In the genomic region with DNA sequence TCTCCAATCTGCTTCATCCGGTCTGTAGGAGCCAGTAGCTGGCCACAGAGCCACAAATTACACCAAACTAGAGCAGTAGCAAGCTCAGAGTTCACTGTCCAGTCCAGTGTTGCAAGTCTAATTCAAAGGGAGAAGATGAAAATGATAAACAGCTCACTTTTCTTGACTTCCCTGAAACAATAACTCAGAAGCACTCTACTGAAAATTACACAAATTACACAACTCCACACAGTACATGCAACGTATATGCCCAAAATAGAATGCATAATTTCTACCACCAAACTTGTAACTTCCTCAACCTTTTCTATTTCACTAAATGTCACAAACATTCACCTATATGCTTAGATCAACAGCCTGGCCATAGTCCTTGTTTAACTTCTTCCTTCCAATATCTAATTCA, we compare ENCODE assay signal across 26 mouse cellular contexts. TPM values are rescaled to one million over a fixed set of nuclear protein-coding genes. Genes with fewer than 3 reads are reported as not detected.
DNase-seq lines count a peak whose midpoint lies in the region; ATAC-seq lines count a peak whose summit lies in the region.
"Had no signal": no experiment of that assay in that cellular context is flagged by ENCODE, and none has a peak within 500 bp of the region (broad histone marks: within the 10 kb centered on the region; RNA-seq: fewer than 3 reads in every experiment).

No protein-coding gene starts in this region.

- H3K9ac ChIP-seq in liver, embryonic 15.5 days: no peak overlapping the region
- H3K9ac ChIP-seq in liver, embryonic 12.5 days: no peak overlapping the region
- no peak overlapping the region for H3K9ac ChIP-seq in neural tube, embryonic 15.5 days (replicated peaks)
- H3K9ac ChIP-seq: embryonic facial prominence, embryonic 13.5 days; embryonic facial prominence, embryonic 15.5 days; forebrain, embryonic 12.5 days had no signal

- H3K4me1 ChIP-seq in liver, embryonic 15.5 days (replicated peaks): no peaks in the 10 kb centered on the region
- H3K4me1 ChIP-seq in liver, embryonic 12.5 days: no peaks in the 10 kb centered on the region
- no peaks in the 10 kb centered on the region for H3K4me1 ChIP-seq in neural tube, embryonic 15.5 days
- H3K4me1 ChIP-seq: embryonic facial prominence, embryonic 15.5 days; forebrain, embryonic 10.5 days; forebrain, embryonic 12.5 days had no signal

- 65% methylated on average over 2 of the region's 2 CpGs for WGBS in liver, embryonic 15.5 days (ENCODE audit: insufficient replicate concordance)
- WGBS in liver, embryonic 12.5 days (ENCODE audit: insufficient replicate concordance): 88% methylated on average over 2 of the region's 2 CpGs
- 96% methylated on average over 2 of the region's 2 CpGs for WGBS in neural tube, embryonic 15.5 days

- DNase-seq in spleen, postnatal 4 days (ENCODE audit: low spot score in 2 of 2): no peak
- DNase-seq in lung, postnatal 25 days (ENCODE audit: low spot score): no peak
- DNase-seq: adrenal gland, adult 2 months; adrenal gland, postnatal 10 days; adrenal gland, postnatal 25 days; cerebellum, adult 11-12 months; cerebellum, postnatal 10 days; embryo, embryonic 11 days had no signal

- H3K4me3 ChIP-seq in liver, embryonic 15.5 days (replicated peaks): no peak overlapping the region
- H3K4me3 ChIP-seq in liver, embryonic 12.5 days: no peak overlapping the region
- H3K4me3 ChIP-seq in neural tube, embryonic 15.5 days (replicated peaks): no peak overlapping the region
- H3K4me3 ChIP-seq: embryonic facial prominence, embryonic 13.5 days; embryonic facial prominence, embryonic 15.5 days; erythroblast, embryonic 14.5 days; forebrain, embryonic 10.5 days; forebrain, embryonic 12.5 days had no signal

- peaks cover 41% of the 10 kb centered on the region for H3K36me3 ChIP-seq in liver, embryonic 15.5 days (replicated peaks)
- H3K36me3 ChIP-seq in liver, embryonic 12.5 days: peaks cover 57% of the 10 kb centered on the region
- peaks cover 43% of the 10 kb centered on the region for H3K36me3 ChIP-seq in neural tube, embryonic 15.5 days

- H3K9me3 ChIP-seq in liver, embryonic 15.5 days (replicated peaks): no peaks in the 10 kb centered on the region
- H3K9me3 ChIP-seq in liver, embryonic 12.5 days (replicated peaks): no peaks in the 10 kb centered on the region
- no peaks in the 10 kb centered on the region for H3K9me3 ChIP-seq in neural tube, embryonic 15.5 days (replicated peaks)
- H3K9me3 ChIP-seq: embryonic facial prominence, embryonic 13.5 days; embryonic facial prominence, embryonic 15.5 days; forebrain, embryonic 10.5 days; forebrain, embryonic 12.5 days had no signal

- ATAC-seq in liver, embryonic 15.5 days (ENCODE audit: insufficient read depth): no peak
- no peak for ATAC-seq in liver, embryonic 12.5 days
- ATAC-seq in common myeloid progenitor, adult 5-6 weeks (replicated peaks; ENCODE audit: low read depth, poor library complexity, severe bottlenecking): 0 out of 2 replicates have a peak, but pooled peaks have one; percentile 15
- peak; percentile 69 for ATAC-seq in megakaryocyte, adult 5-6 weeks (ENCODE audit: poor library complexity, severe bottlenecking)
- no peak for ATAC-seq in neural tube, embryonic 15.5 days (ENCODE audit: low FRiP score)
- ATAC-seq: forebrain, embryonic 14.5 days; forebrain, embryonic 16.5 days had no signal

- no peak overlapping the region for H3K4me2 ChIP-seq in liver, embryonic 15.5 days
- no peak overlapping the region for H3K4me2 ChIP-seq in liver, embryonic 12.5 days
- no peak overlapping the region for H3K4me2 ChIP-seq in neural tube, embryonic 15.5 days
- H3K4me2 ChIP-seq: embryonic facial prominence, embryonic 13.5 days; embryonic facial prominence, embryonic 15.5 days; forebrain, embryonic 12.5 days had no signal

- H3K27ac ChIP-seq in liver, embryonic 15.5 days (replicated peaks): peak overlapping the region; percentile 48; the same call in 1 of the 2 replicates
- no peak overlapping the region for H3K27ac ChIP-seq in liver, embryonic 12.5 days
- H3K27ac ChIP-seq in neural tube, embryonic 15.5 days (replicated peaks): no peak overlapping the region
- H3K27ac ChIP-seq: embryonic facial prominence, embryonic 13.5 days; embryonic facial prominence, embryonic 15.5 days; forebrain, embryonic 10.5 days; forebrain, embryonic 12.5 days had no signal

- no peaks in the 10 kb centered on the region for H3K27me3 ChIP-seq in liver, embryonic 15.5 days
- H3K27me3 ChIP-seq in liver, embryonic 12.5 days (replicated peaks): no peaks in the 10 kb centered on the region
- H3K27me3 ChIP-seq in neural tube, embryonic 15.5 days (replicated peaks): no peaks in the 10 kb centered on the region
- H3K27me3 ChIP-seq: embryonic facial prominence, embryonic 13.5 days; embryonic facial prominence, embryonic 15.5 days; forebrain, embryonic 12.5 days had no signal

RNA-seq across cellular contexts. Expression of gene Fam160a2, which starts 9.6 kb away (rescaled TPM):
- polyA plus RNA-seq in liver, embryonic 15.5 days (2015; fragmentation: Nextera tagmentation; extraction: Ambion mirVana): 12.6 and 17.6 TPM in 2 replicates
- 15.9 and 16.9 TPM in 2 replicates for polyA plus RNA-seq in liver, embryonic 12.5 days (2016; fragmentation: Nextera tagmentation; extraction: Ambion mirVana)
- total RNA-seq in common myeloid progenitor, adult 5-6 weeks (2017): 9.0 and 10.0 TPM in 2 replicates
- total RNA-seq in megakaryocyte, adult 5-6 weeks (2015): 36.2 and 39.6 TPM in 2 replicates
- 23.9 and 26.1 TPM in 2 replicates for total RNA-seq in megakaryocyte, adult 5-6 weeks (2017)
- 39.0 and 41.9 TPM in 2 replicates for polyA plus RNA-seq in neural tube, embryonic 15.5 days (2015; fragmentation: Nextera tagmentation; extraction: Ambion mirVana)

RNA-seq across cellular contexts. Expression of gene Cnga4, which starts 14.1 kb away (rescaled TPM):
- polyA plus RNA-seq in liver, embryonic 15.5 days (2015; fragmentation: Nextera tagmentation; extraction: Ambion mirVana): not detected in 2 replicates
- not detected in 2 replicates for polyA plus RNA-seq in liver, embryonic 12.5 days (2016; fragmentation: Nextera tagmentation; extraction: Ambion mirVana)
- not detected in 2 replicates for total RNA-seq in common myeloid progenitor, adult 5-6 weeks (2017)
- total RNA-seq in megakaryocyte, adult 5-6 weeks (2015): 0.25 TPM in 1 of 2 replicates, not detected in the other
- total RNA-seq in megakaryocyte, adult 5-6 weeks (2017): not detected in 2 replicates
- polyA plus RNA-seq in neural tube, embryonic 15.5 days (2015; fragmentation: Nextera tagmentation; extraction: Ambion mirVana): 0.08 and 0.09 TPM in 2 replicates
- total RNA-seq: adrenal gland, adult 2 months; adrenal gland, postnatal 10 days; adrenal gland, postnatal 25 days; adrenal gland, postnatal 4 days; MEL had no signal
- polyA plus RNA-seq: C2C12; embryonic facial prominence, embryonic 11.5 days; embryonic facial prominence, embryonic 13.5 days; erythroblast, embryonic 14.5 days; forebrain, embryonic 14.5 days had no signal

RNA-seq across cellular contexts. Expression of gene Gm5901, which starts 15.4 kb away (rescaled TPM):
- polyA plus RNA-seq in liver, embryonic 15.5 days (2015; fragmentation: Nextera tagmentation; extraction: Ambion mirVana): not detected in 2 replicates
- polyA plus RNA-seq in liver, embryonic 12.5 days (2016; fragmentation: Nextera tagmentation; extraction: Ambion mirVana): not detected in 2 replicates
- not detected in 2 replicates for total RNA-seq in common myeloid progenitor, adult 5-6 weeks (2017)
- 0.20 TPM in 1 of 2 replicates, not detected in the other for total RNA-seq in megakaryocyte, adult 5-6 weeks (2015)
- 0.73 TPM in 1 of 2 replicates, not detected in the other for total RNA-seq in megakaryocyte, adult 5-6 weeks (2017)
- polyA plus RNA-seq in neural tube, embryonic 15.5 days (2015; fragmentation: Nextera tagmentation; extraction: Ambion mirVana): not detected in 2 replicates
- total RNA-seq: adrenal gland, adult 2 months; adrenal gland, postnatal 10 days; adrenal gland, postnatal 25 days; adrenal gland, postnatal 4 days had no signal
- polyA plus RNA-seq: adrenal gland, adult 2 months; C2C12; cerebellum, adult 2 months; embryonic facial prominence, embryonic 11.5 days; embryonic facial prominence, embryonic 13.5 days; embryonic facial prominence, embryonic 15.5 days; erythroblast, embryonic 14.5 days; forebrain, embryonic 10.5 days; forebrain, embryonic 12.5 days; forebrain, embryonic 14.5 days; forebrain, embryonic 16.5 days had no signal

RNA-seq across cellular contexts. Expression of gene Olfr692, which starts 22.2 kb away (rescaled TPM):
- polyA plus RNA-seq in liver, embryonic 15.5 days (2015; fragmentation: Nextera tagmentation; extraction: Ambion mirVana): not detected in 2 replicates
- polyA plus RNA-seq in liver, embryonic 12.5 days (2016; fragmentation: Nextera tagmentation; extraction: Ambion mirVana): not detected in 2 replicates
- total RNA-seq in common myeloid progenitor, adult 5-6 weeks (2017): not detected in 2 replicates
- total RNA-seq in megakaryocyte, adult 5-6 weeks (2015): not detected in 2 replicates
- total RNA-seq in megakaryocyte, adult 5-6 weeks (2017): not detected in 2 replicates
- polyA plus RNA-seq in neural tube, embryonic 15.5 days (2015; fragmentation: Nextera tagmentation; extraction: Ambion mirVana): not detected in 2 replicates
- total RNA-seq: adrenal gland, adult 2 months; adrenal gland, postnatal 10 days; adrenal gland, postnatal 25 days; adrenal gland, postnatal 4 days; ES-E14; MEL had no signal
- polyA plus RNA-seq: adrenal gland, adult 2 months; C2C12; cerebellum, adult 2 months; embryonic facial prominence, embryonic 11.5 days; embryonic facial prominence, embryonic 13.5 days; erythroblast, embryonic 14.5 days; forebrain, embryonic 10.5 days; forebrain, embryonic 12.5 days; forebrain, embryonic 14.5 days; forebrain, embryonic 16.5 days had no signal

RNA-seq across cellular contexts. Expression of gene Cckbr, which starts 35.3 kb away (rescaled TPM):
- polyA plus RNA-seq in liver, embryonic 15.5 days (2015; fragmentation: Nextera tagmentation; extraction: Ambion mirVana): not detected in 2 replicates
- polyA plus RNA-seq in liver, embryonic 12.5 days (2016; fragmentation: Nextera tagmentation; extraction: Ambion mirVana): not detected in 2 replicates
- not detected in 2 replicates for total RNA-seq in common myeloid progenitor, adult 5-6 weeks (2017)
- not detected in 2 replicates for total RNA-seq in megakaryocyte, adult 5-6 weeks (2015)
- not detected in 2 replicates for total RNA-seq in megakaryocyte, adult 5-6 weeks (2017)
- 5.3 and 6.2 TPM in 2 replicates for polyA plus RNA-seq in neural tube, embryonic 15.5 days (2015; fragmentation: Nextera tagmentation; extraction: Ambion mirVana)
- total RNA-seq: adrenal gland, adult 2 months; adrenal gland, postnatal 25 days; MEL had no signal
- polyA plus RNA-seq: C2C12; erythroblast, embryonic 14.5 days had no signal

Comparison
In these comparisons a context has a peak if more than half of its experiments do, and no peak if none do; other contexts are left out.
1. ATAC-seq: peak in common myeloid progenitor, adult 5-6 weeks (single experiment) and megakaryocyte, adult 5-6 weeks (single experiment); none in liver, embryonic 15.5 days (single experiment), liver, embryonic 12.5 days (single experiment) and neural tube, embryonic 15.5 days (single experiment).